Mouse (Mus musculus) v-Abl transformed pro-B cells (cell line): ENCODE results near the gene Uqcc1.

Experiments used
- in situ Hi-C, 2 experiments: fragments of 400-800 bp; cut with MboI; formaldehyde crosslinking; loops; one replicate each; pipeline ENCODE4 v1.15.1; 2025; ENCODE audit not compliant: unreplicated experiment in 2 of 2

The Uqcc1 gene

GRCm38 (mm10) chr2:155863301-155863867 is 66.7 kb downstream of the Uqcc1 start:
- in situ Hi-C loops: no loop called here

- in situ Hi-C loops: no loop called here
These were observed 67.4 kb downstream of the Uqcc1 start for GRCm38 (mm10) chr2:155862573-155863300.

GRCm38 (mm10) chr2:155861581-155861980 is 68.5 kb downstream of the Uqcc1 start:
- in situ Hi-C loops: no loop called here

- in situ Hi-C loops: no loop called here
These were observed 70.0 kb downstream of the Uqcc1 start for GRCm38 (mm10) chr2:155860102-155860501.

- in situ Hi-C loops: loop anchor here (5.0 kb wide), 4 partner anchors 90 to 410 kb away; partner anchors contain the start of genes Gdf5 (in 1 of the 2) and Gm15557 (in 1 of the 2)
These were observed 77.6 kb downstream of the Uqcc1 start for GRCm38 (mm10) chr2:155852536-155852935.

GRCm38 (mm10) chr2:155850120-155850519 is 80.0 kb downstream of the Uqcc1 start:
- in situ Hi-C loops: loop anchor here (5.0 kb wide), 4 partner anchors 92 to 412 kb away; partner anchors contain the start of genes Gdf5 (in 1 of the 2) and Gm15557 (in 1 of the 2)

- in situ Hi-C loops: loop anchor here (10.0 to 25.0 kb wide), 3 partner anchors 285 to 435 kb away; no protein-coding TSS in a partner anchor
These were observed 80.6 kb downstream of the Uqcc1 start for GRCm38 (mm10) chr2:155849464-155849863.

GRCm38 (mm10) chr2:155848291-155848690 is 81.8 kb downstream of the Uqcc1 start:
- in situ Hi-C loops: loop anchor here (10.0 to 25.0 kb wide), 3 partner anchors 287 to 437 kb away; no protein-coding TSS in a partner anchor

- in situ Hi-C loops: loop anchor here (10.0 to 25.0 kb wide), 3 partner anchors 288 to 438 kb away; no protein-coding TSS in a partner anchor
These were observed 83.2 kb downstream of the Uqcc1 start for GRCm38 (mm10) chr2:155846930-155847329.

GRCm38 (mm10) chr2:155838961-155839360 is 91.1 kb downstream of the Uqcc1 start:
- in situ Hi-C loops: loop anchor here in 1 of 2 experiments (25.0 kb wide), 1 partner anchor 423 kb away; no protein-coding TSS in a partner anchor

GRCm38 (mm10) chr2:155837961-155838360 is 92.1 kb downstream of the Uqcc1 start:
- in situ Hi-C loops: loop anchor here in 1 of 2 experiments (25.0 kb wide), 1 partner anchor 424 kb away; no protein-coding TSS in a partner anchor

GRCm38 (mm10) chr2:155834732-155835131 is 95.4 kb downstream of the Uqcc1 start, which contains the start of gene Fam83c:
Gene Fam83c, minus strand, starts transcription at chr2:155834854.
- in situ Hi-C loops: loop anchor here in 1 of 2 experiments (25.0 kb wide), 1 partner anchor 428 kb away; no protein-coding TSS in a partner anchor

- in situ Hi-C loops: loop anchor here in 1 of 2 experiments (25.0 kb wide), 1 partner anchor 430 kb away; no protein-coding TSS in a partner anchor
These were observed 98.0 kb downstream of the Uqcc1 start for GRCm38 (mm10) chr2:155832087-155832486.

- in situ Hi-C loops: loop anchor here in 1 of 2 experiments (25.0 kb wide), 1 partner anchor 431 kb away; no protein-coding TSS in a partner anchor
These were observed 98.8 kb downstream of the Uqcc1 start for GRCm38 (mm10) chr2:155831302-155831701.

- in situ Hi-C loops: loop anchor here in 1 of 2 experiments (25.0 kb wide), 1 partner anchor 431 kb away; no protein-coding TSS in a partner anchor
These were observed 99.3 kb downstream of the Uqcc1 start for GRCm38 (mm10) chr2:155830841-155831240.

GRCm38 (mm10) chr2:155826630-155827424 is 103.3 kb downstream of the Uqcc1 start, which contains the start of gene Eif6:
Gene Eif6, minus strand, starts transcription at chr2:155826925.
- in situ Hi-C loops: loop anchor here in 1 of 2 experiments (25.0 kb wide), 1 partner anchor 435 kb away; no protein-coding TSS in a partner anchor

GRCm38 (mm10) chr2:155825904-155826629 is 104.0 kb downstream of the Uqcc1 start:
- in situ Hi-C loops: loop anchor here in 1 of 2 experiments (25.0 kb wide), 1 partner anchor 436 kb away; no protein-coding TSS in a partner anchor

GRCm38 (mm10) chr2:155823722-155824121 is 106.4 kb downstream of the Uqcc1 start:
- in situ Hi-C loops: no loop called here

- in situ Hi-C loops: no loop called here
These were observed 109.3 kb downstream of the Uqcc1 start for GRCm38 (mm10) chr2:155820779-155821178.
